Comparison of ENCODE assay signal across 9 mouse cellular contexts in genomic region chr7:99926916-99927714, GRCm38 (mm10). TPM values are rescaled to one million over a fixed set of nuclear protein-coding genes. Genes with fewer than 3 reads are reported as not detected.
DNase-seq lines count a peak whose midpoint lies in the region; ATAC-seq and TF ChIP-seq lines count a peak whose summit lies in the region.
"Had no signal": no experiment of that assay in that cellular context is flagged by ENCODE, and none has a peak within 500 bp of the region (broad histone marks: within the 10 kb centered on the region; RNA-seq: fewer than 3 reads in every experiment).

No protein-coding gene starts in this region.

- TF ChIP-seq CTCF in Patski (IDR thresholded peaks at IDR 0.05) = peak; percentile 81
- TF ChIP-seq CTCF in midbrain, postnatal 0 days (IDR thresholded peaks at IDR 0.05) = peak; percentile 80

- 78% methylated on average over 10 of the region's 10 CpGs for WGBS in limb, embryonic 11.5 days
- 82% methylated on average over 10 of the region's 10 CpGs for WGBS in limb, embryonic 10.5 days
- 75% methylated on average over 10 of the region's 10 CpGs for WGBS in midbrain, postnatal 0 days

- in situ Hi-C loops in Patski (cut with MboI; ENCODE audit: low pct_unique_long_range_greater_than_20kb) = loop anchor here (10.0 kb wide), 1 partner anchor 58 kb away; the partner anchor contains the start of gene Rnf169

- no peak for ATAC-seq in limb, embryonic 11.5 days (ENCODE audit: insufficient number of reproducible peaks, low FRiP score, low TSS enrichment, low read depth)
- no peak for ATAC-seq in Patski
- ATAC-seq in midbrain, postnatal 0 days (ENCODE audit: low FRiP score) = no peak
- ATAC-seq in monocyte, adult 5-6 weeks (replicated peaks; ENCODE audit: insufficient number of reproducible peaks, low FRiP score, low TSS enrichment, poor library complexity, severe bottlenecking) = no peak

- H3K4me1 ChIP-seq in limb, embryonic 11.5 days (ENCODE audit: control insufficient read depth, insufficient read depth, low read length) = no peaks in the 10 kb centered on the region
- H3K4me1 ChIP-seq in limb, embryonic 10.5 days = no peaks in the 10 kb centered on the region
- no peaks in the 10 kb centered on the region for H3K4me1 ChIP-seq in midbrain, postnatal 0 days (ENCODE audit: insufficient read depth, low read length)

- intact Hi-C loops in gastrocnemius, postnatal 36 days (cut with DNase I) = loop anchor here (2.0 to 10.0 kb wide), 2 partner anchors 54 to 178 kb away; partner anchors contain the start of gene Rnf169

- CTCF ChIA-PET in Patski (lab: Charles Lee) = interaction anchor here (0.8 to 2.5 kb wide), 6 partner anchors 11 to 61 kb away, joined by 3 to 18 read pairs (median 6); partner anchors contain the start of gene Rnf169

- no peak overlapping the region for H3K27ac ChIP-seq in limb, embryonic 11.5 days (replicated peaks; ENCODE audit: low read depth, low read length)
- H3K27ac ChIP-seq in limb, embryonic 10.5 days = no peak overlapping the region
- H3K27ac ChIP-seq in midbrain, postnatal 0 days (ENCODE audit: low read depth, low read length) = no peak overlapping the region
- H3K27ac ChIP-seq: macrophage had no signal

- peak; percentile 64 for DNase-seq in limb, embryonic 11.5 days (ENCODE audit: low spot score)
- no peak for DNase-seq in limb, embryonic 10.5 days (ENCODE audit: low spot score)
- no peak for DNase-seq in Patski (ENCODE audit: low read depth, low spot score)
- DNase-seq in cerebellum, postnatal 14 days = peak; percentile 81 to 87
- peak; percentile 60 to 65 for DNase-seq in gastrocnemius, postnatal 36 days
- DNase-seq in layer of hippocampus, postnatal 14 days (ENCODE audit: low spot score in 2 of 2) = peak; percentile 51 to 75
- DNase-seq in midbrain, postnatal 0 days (ENCODE audit: low spot score) = peak; percentile 84

- H3K27me3 ChIP-seq in limb, embryonic 11.5 days (ENCODE audit: control insufficient read depth, insufficient read depth, low read length) = no peaks in the 10 kb centered on the region
- H3K27me3 ChIP-seq in limb, embryonic 10.5 days (ENCODE audit: low read depth, poor library complexity, severe bottlenecking) = no peaks in the 10 kb centered on the region
- no peaks in the 10 kb centered on the region for H3K27me3 ChIP-seq in Patski
- no peaks in the 10 kb centered on the region for H3K27me3 ChIP-seq in midbrain, postnatal 0 days (ENCODE audit: insufficient read depth, low read length)

- no peak overlapping the region for H3K4me3 ChIP-seq in limb, embryonic 11.5 days (ENCODE audit: low read depth, low read length)
- no peak overlapping the region for H3K4me3 ChIP-seq in limb, embryonic 10.5 days
- H3K4me3 ChIP-seq in midbrain, postnatal 0 days (ENCODE audit: low read depth, low read length) = no peak overlapping the region

- POLR2A ChIA-PET in Patski (lab: Charles Lee) = no interaction called here

- H3K36me3 ChIP-seq in limb, embryonic 11.5 days (ENCODE audit: control insufficient read depth, insufficient read depth, low read length) = peaks cover 15% of the 10 kb centered on the region
- peaks cover 83% of the 10 kb centered on the region for H3K36me3 ChIP-seq in limb, embryonic 10.5 days
- H3K36me3 ChIP-seq in midbrain, postnatal 0 days (ENCODE audit: insufficient read depth, low read length) = peaks cover 32% of the 10 kb centered on the region

- H3K9me3 ChIP-seq in limb, embryonic 11.5 days (ENCODE audit: control insufficient read depth, low read length) = no peaks in the 10 kb centered on the region
- H3K9me3 ChIP-seq in limb, embryonic 10.5 days (replicated peaks) = no peaks in the 10 kb centered on the region
- H3K9me3 ChIP-seq in midbrain, postnatal 0 days (ENCODE audit: low read length) = no peaks in the 10 kb centered on the region

- no peak overlapping the region for H3K9ac ChIP-seq in limb, embryonic 11.5 days (ENCODE audit: low read length)
- no peak overlapping the region for H3K9ac ChIP-seq in midbrain, postnatal 0 days (replicated peaks; ENCODE audit: low read length, poor library complexity, severe bottlenecking)

- H3K4me2 ChIP-seq in limb, embryonic 11.5 days (ENCODE audit: low read depth, severe bottlenecking) = no peak overlapping the region
- H3K4me2 ChIP-seq in midbrain, postnatal 0 days (ENCODE audit: low read depth, low read length, poor library complexity, severe bottlenecking) = no peak overlapping the region

RNA-seq across cellular contexts. Expression of gene Rnf169, which starts 53.1 kb away (rescaled TPM):
- polyA plus RNA-seq in limb, embryonic 11.5 days (2014; fragmentation: Nextera tagmentation; extraction: Ambion mirVana) = 7.2 and 7.9 TPM in 2 replicates
- polyA plus RNA-seq in limb, embryonic 10.5 days (2016; fragmentation: Nextera tagmentation; extraction: Ambion mirVana) = 5.6 and 6.3 TPM in 2 replicates
- 9.3 TPM for polyA plus RNA-seq in Patski (2021)
- 1 to 10 TPM; 4.2 to 6.3 TPM for total RNA-seq in gastrocnemius, postnatal 36 days (2021)
- 10 to 100 TPM; 20.9 to 22.6 TPM for total RNA-seq in layer of hippocampus, postnatal 14 days (2021)
- 17.1 and 18.8 TPM in 2 replicates for total RNA-seq in midbrain, postnatal 0 days (2014; rRNA removed)
- polyA plus RNA-seq in midbrain, postnatal 0 days (2015; fragmentation: Nextera tagmentation; extraction: Ambion mirVana) = 3.1 and 3.6 TPM in 2 replicates
- 19.5 to 62.6 TPM (median 41.4 TPM) in 3 replicates for total RNA-seq in monocyte, adult 5-6 weeks (2017)

Comparison
In these comparisons a context has a peak if more than half of its experiments do, and no peak if none do; other contexts are left out.
1. DNase-seq: peak in limb, embryonic 11.5 days (single experiment), cerebellum, postnatal 14 days (2 of 2), gastrocnemius, postnatal 36 days (2 of 2), layer of hippocampus, postnatal 14 days (2 of 2) and midbrain, postnatal 0 days (single experiment); none in limb, embryonic 10.5 days (single experiment) and Patski (single experiment).